In the genomic region with DNA sequence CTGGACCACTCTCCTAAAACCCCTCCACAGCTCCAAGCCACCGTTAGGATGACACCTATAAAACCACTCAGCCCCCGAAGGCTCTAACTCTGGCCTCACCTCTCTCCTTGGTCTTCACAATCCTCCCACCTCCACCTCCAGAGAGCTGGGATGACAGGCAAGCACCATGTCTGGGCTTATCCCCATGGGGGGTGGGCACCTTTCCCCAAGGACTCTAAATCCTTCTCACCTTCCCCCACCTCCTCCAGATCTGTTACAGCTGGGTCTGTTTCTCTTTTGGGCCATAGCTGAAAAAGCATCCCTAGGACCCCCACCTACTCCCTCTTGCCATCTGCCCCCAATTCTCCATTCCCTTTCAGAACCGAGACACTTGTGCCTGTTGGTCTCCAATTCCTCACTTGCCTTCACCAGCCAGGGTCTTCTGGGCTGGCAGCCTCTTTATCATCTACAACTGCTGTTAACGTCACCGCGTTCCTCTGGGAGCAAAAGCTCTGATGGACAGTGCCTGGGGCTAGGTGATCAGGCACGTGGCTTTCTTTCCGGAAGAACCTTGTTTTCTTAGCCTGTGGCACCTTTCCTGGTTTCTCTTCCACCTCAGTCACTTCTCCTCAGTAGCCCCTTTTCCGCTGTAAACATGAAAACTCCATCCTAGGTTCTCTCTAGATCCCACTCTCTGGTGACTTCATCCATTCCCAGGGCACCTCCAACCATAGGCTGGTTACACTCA, we compare ENCODE assay signal across 8 mouse cellular contexts. TPM values are rescaled to one million over a fixed set of nuclear protein-coding genes. Genes with fewer than 3 reads are reported as not detected.
DNase-seq lines count a peak whose midpoint lies in the region; ATAC-seq and TF ChIP-seq lines count a peak whose summit lies in the region.

No protein-coding gene starts in this region.

- peak overlapping the region; percentile 76; the same call in 1 of the 2 replicates for H3K27ac ChIP-seq in kidney, postnatal 0 days
- H3K27ac ChIP-seq in embryonic facial prominence, embryonic 12.5 days = no peak overlapping the region

- peak overlapping the region; percentile 52 for H3K4me2 ChIP-seq in kidney, postnatal 0 days (ENCODE audit: low read length)
- H3K4me2 ChIP-seq in embryonic facial prominence, embryonic 12.5 days (replicated peaks) = peak overlapping the region; percentile 83
- H3K4me2 ChIP-seq in myocyte (ENCODE audit: low read depth) = peak overlapping the region; percentile 97

- ATAC-seq in kidney, postnatal 0 days (replicated peaks; ENCODE audit: low FRiP score, low read depth) = no peak
- no peak for ATAC-seq in embryonic facial prominence, embryonic 12.5 days (ENCODE audit: insufficient number of reproducible peaks, insufficient read depth, low FRiP score, low TSS enrichment)
- no peak for ATAC-seq in monocyte, adult 5-6 weeks (replicated peaks; ENCODE audit: insufficient number of reproducible peaks, low FRiP score, low TSS enrichment, poor library complexity, severe bottlenecking)

- no peak overlapping the region for H3K4me3 ChIP-seq in kidney, postnatal 0 days (replicated peaks; ENCODE audit: low read depth, low read length)
- H3K4me3 ChIP-seq in embryonic facial prominence, embryonic 12.5 days = peak overlapping the region; percentile 89
- H3K4me3 ChIP-seq in myocyte = peak overlapping the region; percentile 82

- no peak for TF ChIP-seq CTCF in kidney, postnatal 0 days (IDR thresholded peaks at IDR 0.05; ENCODE audit: low read depth)

- no peak for TF ChIP-seq POLR2A in myocyte (IDR thresholded peaks at IDR 0.05; ENCODE audit: insufficient read length, low read depth)

- H3K36me3 ChIP-seq in kidney, postnatal 0 days (ENCODE audit: insufficient read depth, low read length) = 0 out of 2 replicates have a peak, but pooled peaks cover 15% of the 10 kb centered on the region
- peaks cover 34% of the 10 kb centered on the region for H3K36me3 ChIP-seq in embryonic facial prominence, embryonic 12.5 days
- no peaks in the 10 kb centered on the region for H3K36me3 ChIP-seq in myocyte (ENCODE audit: control insufficient read depth, insufficient read depth)

- no peak overlapping the region for H3K9ac ChIP-seq in kidney, postnatal 0 days (ENCODE audit: low read depth, low read length)
- H3K9ac ChIP-seq in embryonic facial prominence, embryonic 12.5 days = peak overlapping the region; percentile 84

- 53% methylated on average over 9 of the region's 9 CpGs for WGBS in kidney, postnatal 0 days
- WGBS in embryonic facial prominence, embryonic 12.5 days = 59% methylated on average over 9 of the region's 9 CpGs

- H3K79me2 ChIP-seq in myocyte (ENCODE audit: control insufficient read depth, insufficient read depth) = peaks cover 39% of the 10 kb centered on the region

- H3K9me3 ChIP-seq in kidney, postnatal 0 days (replicated peaks; ENCODE audit: low read length) = no peaks in the 10 kb centered on the region
- no peaks in the 10 kb centered on the region for H3K9me3 ChIP-seq in embryonic facial prominence, embryonic 12.5 days

- no peak overlapping the region for H3ac ChIP-seq in myocyte (ENCODE audit: control insufficient read depth, insufficient read length)

- no peak for DNase-seq in kidney, postnatal 0 days (ENCODE audit: low spot score)
- no peak for DNase-seq in kidney, postnatal 25 days
- peak; percentile 28 for DNase-seq in induced T-regulatory cell, adult 2 months (ENCODE audit: low read depth)
- DNase-seq in ovary, postnatal 36 days (ENCODE audit: low spot score) = no peak
- no peak for DNase-seq in layer of hippocampus, adult 8-10 months (ENCODE audit: low spot score in 2 of 2)

- H3K27me3 ChIP-seq in kidney, postnatal 0 days (ENCODE audit: insufficient read depth, low read length) = no peaks in the 10 kb centered on the region
- no peaks in the 10 kb centered on the region for H3K27me3 ChIP-seq in embryonic facial prominence, embryonic 12.5 days
- no peaks in the 10 kb centered on the region for H3K27me3 ChIP-seq in myocyte (ENCODE audit: control insufficient read depth, insufficient read depth, insufficient read length)

- peaks cover 31% of the 10 kb centered on the region for H3K4me1 ChIP-seq in kidney, postnatal 0 days (replicated peaks; ENCODE audit: insufficient read depth, low read length)
- peaks cover 22% of the 10 kb centered on the region for H3K4me1 ChIP-seq in embryonic facial prominence, embryonic 12.5 days

TF ChIP-seq in myocyte, 11 proteins besides CTCF, POLR2A, EP300 and RAD21:
- TF ChIP-seq E2F4 (IDR thresholded peaks at IDR 0.05; ENCODE audit: insufficient read depth) (no peak), TCF12 (IDR thresholded peaks at IDR 0.05; ENCODE audit: insufficient read depth, poor library complexity, severe bottlenecking) (no peak), TCF3 (IDR thresholded peaks at IDR 0.05; ENCODE audit: insufficient read length, low read depth) (no peak), MYOG (IDR thresholded peaks at IDR 0.05; ENCODE audit: control insufficient read depth in 1 of 3, insufficient read depth in 1 of 3, insufficient read length in 2 of 3, low read depth in 2 of 3) (no peak), MYOD1 (IDR thresholded peaks at IDR 0.05; ENCODE audit: control insufficient read depth in 1 of 3, insufficient read length in 2 of 3, low read depth in 2 of 3) (no peak), SRF (IDR thresholded peaks at IDR 0.05; ENCODE audit: control insufficient read depth, insufficient read length, low read depth) (no peak), REST (IDR thresholded peaks at IDR 0.05; ENCODE audit: insufficient read depth, insufficient read length) (no peak), CEBPB (IDR thresholded peaks at IDR 0.05; ENCODE audit: insufficient read depth, poor library complexity, severe bottlenecking) (no peak), USF1 (IDR thresholded peaks at IDR 0.05; ENCODE audit: low read depth) (no peak), POLR2AphosphoS2 (IDR thresholded peaks at IDR 0.05; ENCODE audit: insufficient read length, low read depth) (no peak), MAX (IDR thresholded peaks at IDR 0.05; ENCODE audit: low read depth) (no peak)

RNA-seq across cellular contexts. Expression of gene Ppp5c, which starts 1.7 kb away (rescaled TPM):
- polyA plus RNA-seq in kidney, postnatal 0 days (2015; fragmentation: Nextera tagmentation; extraction: Ambion mirVana) = 82.0 and 95.4 TPM in 2 replicates
- 110 TPM in 2 replicates for polyA plus RNA-seq in embryonic facial prominence, embryonic 12.5 days (2016; fragmentation: Nextera tagmentation; extraction: Ambion mirVana)
- polyA plus RNA-seq in myocyte (2012; fragmentation: generic; extraction: Trizol) = 126 TPM
- total RNA-seq in monocyte, adult 5-6 weeks (2017) = 25.8 to 48.8 TPM (median 35.1 TPM) in 3 replicates
- total RNA-seq in layer of hippocampus, adult 8-10 months (2022) = 100 to 1,000 TPM; 147 to 166 (median 151) TPM

RNA-seq across cellular contexts. Expression of gene Ccdc8, which starts 33.6 kb away (rescaled TPM):
- 15.7 and 16.9 TPM in 2 replicates for polyA plus RNA-seq in kidney, postnatal 0 days (2015; fragmentation: Nextera tagmentation; extraction: Ambion mirVana)
- polyA plus RNA-seq in embryonic facial prominence, embryonic 12.5 days (2016; fragmentation: Nextera tagmentation; extraction: Ambion mirVana) = 21.6 and 26.2 TPM in 2 replicates
- polyA plus RNA-seq in myocyte (2012; fragmentation: generic; extraction: Trizol) = 21.0 TPM
- 0.10 to 0.38 TPM in 2 of 3 replicates, not detected in the other for total RNA-seq in monocyte, adult 5-6 weeks (2017)
- total RNA-seq in layer of hippocampus, adult 8-10 months (2022) = 1 to 10 TPM; 2.0 to 2.6 (median 2.3) TPM

RNA-seq across cellular contexts. Expression of gene Hif3a, which starts 36.2 kb away (rescaled TPM):
- polyA plus RNA-seq in kidney, postnatal 0 days (2015; fragmentation: Nextera tagmentation; extraction: Ambion mirVana) = 5.1 and 6.1 TPM in 2 replicates
- polyA plus RNA-seq in embryonic facial prominence, embryonic 12.5 days (2016; fragmentation: Nextera tagmentation; extraction: Ambion mirVana) = 10.7 and 13.0 TPM in 2 replicates
- polyA plus RNA-seq in myocyte (2012; fragmentation: generic; extraction: Trizol) = 0.16 TPM
- total RNA-seq in monocyte, adult 5-6 weeks (2017) = not detected in 3 replicates
- 10 to 100 TPM in 2 of 4 experiments, 1 to 10 TPM in 2; 8.3 to 14.6 (median 11.2) TPM for total RNA-seq in layer of hippocampus, adult 8-10 months (2022)

RNA-seq across cellular contexts. Expression of gene Gm42372, which starts 43.2 kb away (rescaled TPM):
- polyA plus RNA-seq in kidney, postnatal 0 days (2015; fragmentation: Nextera tagmentation; extraction: Ambion mirVana) = 0.09 and 0.13 TPM in 2 replicates
- 0.36 and 0.41 TPM in 2 replicates for polyA plus RNA-seq in embryonic facial prominence, embryonic 12.5 days (2016; fragmentation: Nextera tagmentation; extraction: Ambion mirVana)
- polyA plus RNA-seq in myocyte (2012; fragmentation: generic; extraction: Trizol) = not detected
- total RNA-seq in monocyte, adult 5-6 weeks (2017) = 0.49 to 0.75 TPM (median 0.67 TPM) in 3 replicates
- total RNA-seq in layer of hippocampus, adult 8-10 months (2022) = 10 to 100 TPM; 47.3 to 63.6 (median 51.9) TPM

RNA-seq across cellular contexts. Expression of gene Psg16, which starts 47.8 kb away (rescaled TPM):
- 0.07 TPM in 1 of 2 replicates, not detected in the other for polyA plus RNA-seq in kidney, postnatal 0 days (2015; fragmentation: Nextera tagmentation; extraction: Ambion mirVana)
- polyA plus RNA-seq in embryonic facial prominence, embryonic 12.5 days (2016; fragmentation: Nextera tagmentation; extraction: Ambion mirVana) = 0.13 and 0.14 TPM in 2 replicates
- polyA plus RNA-seq in myocyte (2012; fragmentation: generic; extraction: Trizol) = not detected
- 0.19 to 0.64 TPM (median 0.29 TPM) in 3 replicates for total RNA-seq in monocyte, adult 5-6 weeks (2017)
- total RNA-seq in layer of hippocampus, adult 8-10 months (2022) = 1 to 10 TPM; 3.2 to 4.9 (median 3.8) TPM
